Mouse (Mus musculus) gastrocnemius, postnatal 14 days (tissue): Measurements from ENCODE around the gene Gm3029. TPM values are rescaled to one million over a fixed set of nuclear protein-coding genes. Genes with fewer than 3 reads are reported as not detected.
"Not testable (repeated sequence)": the region's sequence is repeated elsewhere in the genome, so short reads cannot be mapped to it uniquely, and the experiment has no call there.

Source experiments
- DNase-seq: peaks from one replicate; pipeline ENCODE4 v3.0.0; 2021; ENCODE audit warnings: mixed read lengths
- intact Hi-C: fragments of 180-260 bp; cut with DNase I; formaldehyde crosslinking; loops from one replicate; pipeline ENCODE4 v1.15.1; 2025; ENCODE audit warnings: low total_unique reads
- long read RNA-seq, 2 experiments: library from polyadenylated mRNA; stranded (forward); transcript quantifications; one replicate each; pipeline ENCODE4 v2.0.0; 2021
- total RNA-seq, 2 experiments: library from RNA; stranded (reverse); gene quantifications; 2 replicates each; pipeline ENCODE4 v1.2.3; 2021

The Gm3029 gene
- total RNA-seq: not detected
- long read RNA-seq, experiment 1: 0 reads
- long read RNA-seq, experiment 2: 0 reads

DNA sequence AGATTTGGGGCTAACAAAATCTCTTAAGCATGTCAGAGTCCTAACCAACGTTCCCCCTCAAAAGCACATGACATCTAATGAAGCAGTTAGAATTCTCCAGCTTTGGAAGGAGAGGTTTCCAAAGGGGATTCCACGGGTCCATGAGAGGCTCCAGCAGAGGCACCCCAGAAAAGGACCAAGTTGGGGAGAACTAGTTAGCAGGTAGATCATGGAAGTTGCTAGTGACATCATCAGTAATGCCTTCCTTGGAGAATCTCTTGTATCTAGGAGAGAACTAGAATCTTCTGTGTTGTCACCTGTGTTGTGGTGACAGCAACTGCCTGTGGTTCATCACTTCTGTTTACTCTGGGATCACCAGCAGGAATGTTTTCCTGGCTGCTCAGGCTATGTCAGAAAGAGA, at the start of gene Gm3029:
Gene Gm3029, plus strand, starts transcription at position 301 of the 400 bp plus-strand sequence.
- intact Hi-C loops, DNase-seq: not testable (repeated sequence)

DNA sequence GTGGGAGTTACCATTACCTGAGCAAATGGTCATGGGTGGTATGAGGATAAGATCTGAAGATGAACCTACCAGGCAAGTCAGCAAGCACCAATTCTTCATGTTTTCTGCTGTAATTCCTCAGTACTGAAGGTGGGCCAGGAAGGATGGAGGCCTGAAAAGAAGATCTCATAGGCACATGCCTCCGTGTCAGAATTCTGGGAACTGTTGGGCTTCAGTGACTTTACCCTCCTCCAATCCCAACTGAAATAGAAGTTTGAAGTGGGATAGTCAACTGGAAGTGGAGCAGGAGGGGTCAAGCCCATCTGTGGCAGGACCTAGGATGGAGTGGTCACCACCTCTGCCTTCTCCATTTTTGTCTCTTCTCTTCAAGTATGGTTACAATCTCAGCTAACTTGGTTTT, 47.7 kb upstream of the Gm3029 start, which contains the start of gene Gm2916:
Gene Gm2916, plus strand, starts transcription at position 301 of the 400 bp plus-strand sequence.
- intact Hi-C loops, DNase-seq: not testable (repeated sequence)

DNA sequence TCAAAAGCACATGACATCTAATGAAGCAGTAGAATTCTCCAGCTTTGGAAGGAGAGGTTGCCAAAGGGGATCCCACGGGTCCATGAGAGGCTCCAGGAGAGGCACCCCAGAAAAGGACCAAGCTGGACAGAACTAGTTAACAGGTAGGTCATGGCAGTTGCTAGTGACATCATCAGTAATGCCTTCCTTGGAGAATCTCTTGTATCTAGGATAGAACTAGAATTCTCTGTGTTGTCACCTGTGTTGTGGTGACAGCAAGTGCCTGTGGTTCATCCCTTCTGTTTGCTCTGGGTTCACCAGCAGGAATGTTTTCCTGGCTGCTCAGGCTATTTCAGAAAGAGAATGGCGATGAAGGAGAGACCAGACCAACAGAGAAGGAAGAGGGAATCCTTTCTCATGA, 31.7 kb downstream of the Gm3029 start, which contains the start of gene Gm3095:
Gene Gm3095, plus strand, starts transcription at position 301 of the 400 bp plus-strand sequence.
- DNase-seq, intact Hi-C loops: not testable (repeated sequence)

Other genes starting within 250 kb of the Gm3029 start
- not detected for gene Gm3043, start 243.0 kb upstream of the Gm3029 start, total RNA-seq
- not detected for gene Gm3002, start 121.7 kb upstream of the Gm3029 start, total RNA-seq
- gene Gm3033, start 85.5 kb upstream of the Gm3029 start, total RNA-seq: under 1 TPM in 1 of 2 experiments, not detected in 1; 0.27 TPM
- gene Gm2916, start 47.6 kb upstream of the Gm3029 start, total RNA-seq: not detected
- under 1 TPM in 1 of 2 experiments, not detected in 1; 0.29 TPM for gene Gm3095, start 31.8 kb downstream of the Gm3029 start, total RNA-seq
- not detected for gene Gm3099, start 66.6 kb downstream of the Gm3029 start, total RNA-seq
- gene Gm5796, start 92.2 kb downstream of the Gm3029 start, total RNA-seq: 1 to 10 TPM; 1.2 to 1.5 TPM
- gene Gm3115, start 152.4 kb downstream of the Gm3029 start, total RNA-seq: under 1 TPM; 0.14 to 0.18 TPM
- 1 to 10 TPM; 1.1 TPM for gene Gm8108, start 178.8 kb downstream of the Gm3029 start, total RNA-seq
- not detected for gene Gm3127, start 233.3 kb downstream of the Gm3029 start, total RNA-seq